Comparison of ENCODE assay signal across 10 mouse cellular contexts in the genomic region with DNA sequence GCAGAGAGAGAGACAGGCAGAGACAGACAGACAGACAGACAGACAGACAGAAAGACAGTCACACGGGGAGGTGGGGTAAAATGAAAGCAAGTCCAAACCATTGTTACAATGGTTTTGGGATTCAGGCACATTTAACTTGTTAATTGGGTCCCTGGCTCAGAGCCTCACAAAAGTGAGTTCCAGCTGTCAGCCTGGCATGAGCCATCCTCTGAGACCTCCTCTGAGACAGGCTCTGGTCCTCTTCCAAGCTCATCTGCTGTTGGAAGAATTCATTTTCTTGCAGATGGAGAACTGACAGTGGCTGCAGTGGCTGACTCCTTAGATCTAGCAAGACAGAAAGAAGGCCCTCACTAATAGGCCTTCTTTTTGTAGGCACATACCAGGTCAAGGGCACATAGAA. TPM values are rescaled to one million over a fixed set of nuclear protein-coding genes. Genes with fewer than 3 reads are reported as not detected.
DNase-seq lines count a peak whose midpoint lies in the region; ATAC-seq lines count a peak whose summit lies in the region.
"Had no signal": no experiment of that assay in that cellular context is flagged by ENCODE, and none has a peak within 500 bp of the region (broad histone marks: within the 10 kb centered on the region; RNA-seq: fewer than 3 reads in every experiment).

No protein-coding gene starts in this region.

- no peaks in the 10 kb centered on the region for H3K36me3 ChIP-seq in forebrain, embryonic 14.5 days (ENCODE audit: control insufficient read depth, insufficient read depth, low read length)
- H3K36me3 ChIP-seq in forebrain, embryonic 11.5 days (ENCODE audit: control insufficient read depth, insufficient read depth, low read length), result no peaks in the 10 kb centered on the region
- no peaks in the 10 kb centered on the region for H3K36me3 ChIP-seq in midbrain, embryonic 13.5 days
- H3K36me3 ChIP-seq in midbrain, embryonic 11.5 days (ENCODE audit: control insufficient read depth, insufficient read depth, low read length), result no peaks in the 10 kb centered on the region

- DNase-seq in forebrain, embryonic 14.5 days (ENCODE audit: low spot score), result peak; percentile 82
- DNase-seq in forebrain, embryonic 11.5 days (ENCODE audit: low spot score), result no peak
- DNase-seq in midbrain, embryonic 11.5 days (ENCODE audit: low spot score, missing footprints), result no peak
- peak; percentile 69 for DNase-seq in layer of hippocampus, adult 9-11 months
- DNase-seq in right cerebral cortex, postnatal 14 days, result peak; percentile 42
- no peak for DNase-seq in MN1 (ENCODE audit: low spot score)
- DNase-seq: adrenal gland, adult 2 months had no signal

- WGBS in forebrain, embryonic 14.5 days, result 20% methylated on average over 1 of the region's 1 CpGs
- WGBS in forebrain, embryonic 11.5 days, result 48% methylated on average over 1 of the region's 1 CpGs
- 24% methylated on average over 1 of the region's 1 CpGs for WGBS in midbrain, embryonic 13.5 days
- WGBS in midbrain, embryonic 11.5 days, result 57% methylated on average over 1 of the region's 1 CpGs

- no peak overlapping the region for H3K4me2 ChIP-seq in forebrain, embryonic 14.5 days (ENCODE audit: low read length)
- no peak overlapping the region for H3K4me2 ChIP-seq in forebrain, embryonic 11.5 days (ENCODE audit: low read depth, low read length, severe bottlenecking)
- H3K4me2 ChIP-seq in midbrain, embryonic 13.5 days (replicated peaks), result no peak overlapping the region
- no peak overlapping the region for H3K4me2 ChIP-seq in midbrain, embryonic 11.5 days
- H3K4me2 ChIP-seq: liver, embryonic 11.5 days had no signal

- no peaks in the 10 kb centered on the region for H3K27me3 ChIP-seq in forebrain, embryonic 14.5 days (replicated peaks; ENCODE audit: control insufficient read depth, insufficient read depth, low read length)
- no peaks in the 10 kb centered on the region for H3K27me3 ChIP-seq in forebrain, embryonic 11.5 days (ENCODE audit: control insufficient read depth, insufficient read depth, low read length)
- H3K27me3 ChIP-seq in midbrain, embryonic 13.5 days, result no peaks in the 10 kb centered on the region
- H3K27me3 ChIP-seq in midbrain, embryonic 11.5 days (ENCODE audit: control insufficient read depth, insufficient read depth, low read length), result no peaks in the 10 kb centered on the region

- H3K4me3 ChIP-seq in forebrain, embryonic 14.5 days (ENCODE audit: low read depth, low read length), result no peak overlapping the region
- no peak overlapping the region for H3K4me3 ChIP-seq in forebrain, embryonic 11.5 days (ENCODE audit: low read depth, low read length)
- H3K4me3 ChIP-seq in midbrain, embryonic 13.5 days (replicated peaks), result no peak overlapping the region
- H3K4me3 ChIP-seq in midbrain, embryonic 11.5 days (ENCODE audit: low read depth, low read length), result no peak overlapping the region

- peak overlapping the region; percentile 16; the same call in 1 of the 2 replicates for H3K27ac ChIP-seq in forebrain, embryonic 14.5 days (ENCODE audit: low read depth, low read length)
- no peak overlapping the region for H3K27ac ChIP-seq in forebrain, embryonic 11.5 days (ENCODE audit: low read depth, low read length)
- no peak overlapping the region for H3K27ac ChIP-seq in midbrain, embryonic 13.5 days
- H3K27ac ChIP-seq in midbrain, embryonic 11.5 days (ENCODE audit: low read depth, low read length), result no peak overlapping the region

- no peaks in the 10 kb centered on the region for H3K9me3 ChIP-seq in forebrain, embryonic 14.5 days (replicated peaks; ENCODE audit: control insufficient read depth, low read length)
- no peaks in the 10 kb centered on the region for H3K9me3 ChIP-seq in forebrain, embryonic 11.5 days (ENCODE audit: control insufficient read depth, low read length)
- no peaks in the 10 kb centered on the region for H3K9me3 ChIP-seq in midbrain, embryonic 13.5 days
- H3K9me3 ChIP-seq in midbrain, embryonic 11.5 days (ENCODE audit: control insufficient read depth, low read length), result no peaks in the 10 kb centered on the region

- no peak overlapping the region for H3K9ac ChIP-seq in forebrain, embryonic 14.5 days (ENCODE audit: low read length)
- H3K9ac ChIP-seq in forebrain, embryonic 11.5 days (ENCODE audit: low read length), result no peak overlapping the region
- H3K9ac ChIP-seq in midbrain, embryonic 13.5 days (replicated peaks), result no peak overlapping the region
- H3K9ac ChIP-seq in midbrain, embryonic 11.5 days (ENCODE audit: low read length), result no peak overlapping the region

- peaks cover 5% of the 10 kb centered on the region; the same call in 1 of the 2 replicates for H3K4me1 ChIP-seq in forebrain, embryonic 14.5 days (ENCODE audit: control insufficient read depth, insufficient read depth, low read length)
- no peaks in the 10 kb centered on the region for H3K4me1 ChIP-seq in forebrain, embryonic 11.5 days (replicated peaks; ENCODE audit: control insufficient read depth, insufficient read depth, low read length)
- no peaks in the 10 kb centered on the region for H3K4me1 ChIP-seq in midbrain, embryonic 13.5 days (replicated peaks)
- H3K4me1 ChIP-seq in midbrain, embryonic 11.5 days (ENCODE audit: control insufficient read depth, insufficient read depth, low read length), result no peaks in the 10 kb centered on the region

- peak; percentile 74 for ATAC-seq in forebrain, embryonic 14.5 days
- no peak for ATAC-seq in forebrain, embryonic 11.5 days (replicated peaks; ENCODE audit: low FRiP score)
- ATAC-seq in midbrain, embryonic 13.5 days, result peak; percentile 37; the same call in 1 of the 2 replicates
- no peak for ATAC-seq in midbrain, embryonic 11.5 days (ENCODE audit: low FRiP score)
- ATAC-seq in megakaryocyte progenitor cell, adult 5-6 weeks (replicated peaks; ENCODE audit: poor library complexity), result no peak

RNA-seq across cellular contexts. Expression of gene Lmcd1, which starts 6.9 kb away (rescaled TPM):
- 16.2 and 16.7 TPM in 2 replicates for polyA plus RNA-seq in forebrain, embryonic 14.5 days (2014; fragmentation: Nextera tagmentation; extraction: Ambion mirVana)
- polyA plus RNA-seq in forebrain, embryonic 11.5 days (2014; fragmentation: Nextera tagmentation; extraction: Ambion mirVana), result 3.4 and 3.9 TPM in 2 replicates
- polyA plus RNA-seq in midbrain, embryonic 13.5 days (2015; fragmentation: Nextera tagmentation; extraction: Ambion mirVana), result 12.3 and 17.5 TPM in 2 replicates
- 3.0 and 3.8 TPM in 2 replicates for polyA plus RNA-seq in midbrain, embryonic 11.5 days (2014; fragmentation: Nextera tagmentation; extraction: Ambion mirVana)
- total RNA-seq in megakaryocyte progenitor cell, adult 5-6 weeks (2015), result 0.35 and 0.44 TPM in 2 replicates
- 0.17 and 2.3 TPM in 2 replicates for total RNA-seq in megakaryocyte progenitor cell, adult 5-6 weeks (2017)

Comparison
In these comparisons a context has a peak if more than half of its experiments do, and no peak if none do; other contexts are left out.
1. ATAC-seq: peak in forebrain, embryonic 14.5 days (single experiment) and midbrain, embryonic 13.5 days (single experiment); none in forebrain, embryonic 11.5 days (single experiment), midbrain, embryonic 11.5 days (single experiment) and megakaryocyte progenitor cell, adult 5-6 weeks (single experiment).
2. DNase-seq: peak in forebrain, embryonic 14.5 days (single experiment), layer of hippocampus, adult 9-11 months (single experiment) and right cerebral cortex, postnatal 14 days (single experiment); none in forebrain, embryonic 11.5 days (single experiment), midbrain, embryonic 11.5 days (single experiment) and MN1 (single experiment).